Mouse (Mus musculus) CH12.LX (cell line): Measurements from ENCODE around the gene Mrgprg.
A peak's percentile ranks its signal among the peaks of the same experiment; 100 is the strongest.

ENCODE experiments used
- CHD2 ChIP-seq: IDR thresholded peaks from 2 replicates; pipeline ENCODE4 v1.6.1; 2011; ENCODE audit warnings: low read length, improper control_type of control experiment
- CTCF ChIP-seq, 2 experiments: IDR thresholded peaks in 1 of 2; conservative IDR thresholded peaks in 1 of 2; 2 replicates each; pipeline ENCODE4 v1.5.1; 2011 to 2012; ENCODE audit warnings: low read depth in 2 of 2, low read length in 2 of 2, improper control_type of control experiment in 1 of 2, inconsistent platforms in 1 of 2, mild to moderate bottlenecking in 1 of 2, moderate library complexity in 1 of 2
- POLR2A ChIP-seq: IDR thresholded peaks from 2 replicates; pipeline ENCODE4 v1.6.1; 2011; ENCODE audit warnings: low read depth, mild to moderate bottlenecking, improper control_type of control experiment, low read length
- TCF12 ChIP-seq: IDR thresholded peaks from 2 replicates; pipeline ENCODE4 v1.6.1; 2014; ENCODE audit warnings: low read depth, mild to moderate bottlenecking, inconsistent platforms, low read length, improper control_type of control experiment

DNA sequence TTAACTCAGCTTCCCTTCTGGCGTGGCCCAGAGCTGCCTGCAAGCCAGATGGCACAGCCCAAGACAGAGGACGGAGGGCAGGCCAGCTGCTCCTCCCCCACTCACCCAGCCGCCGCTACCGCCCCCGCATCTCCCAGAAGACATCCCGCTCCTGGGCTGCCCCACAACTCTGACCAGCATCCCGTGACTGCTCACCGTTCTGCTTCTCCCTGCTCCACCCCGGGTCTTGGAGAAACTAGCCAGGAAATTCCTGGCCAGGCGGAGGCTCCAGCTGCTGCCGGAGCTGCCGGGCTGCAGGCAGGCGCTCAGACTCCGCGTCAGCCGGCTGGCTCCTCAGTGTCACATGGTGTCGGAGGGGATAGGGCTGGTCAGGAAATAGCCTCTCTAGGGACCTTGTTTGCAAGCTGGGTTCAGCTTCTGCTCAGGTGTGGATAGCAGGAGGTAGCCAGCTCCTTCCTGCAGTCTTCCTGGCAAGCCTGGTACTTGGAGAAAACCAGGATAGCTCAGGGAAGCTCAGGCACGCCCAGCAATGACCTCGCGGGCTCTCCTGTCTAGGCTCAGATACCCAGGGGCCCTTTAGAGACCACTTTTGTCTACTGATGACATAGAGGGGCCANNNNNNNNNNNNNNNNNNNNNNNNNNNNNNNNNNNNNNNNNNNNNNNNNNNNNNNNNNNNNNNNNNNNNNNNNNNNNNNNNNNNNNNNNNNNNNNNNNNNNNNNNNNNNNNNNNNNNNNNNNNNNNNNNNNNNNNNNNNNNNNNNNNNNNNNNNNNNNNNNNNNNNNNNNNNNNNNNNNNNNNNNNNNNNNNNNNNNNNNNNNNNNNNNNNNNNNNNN lies 17.4 kb upstream of the Mrgprg start, which contains the start of gene Mrgpre:
- TF ChIP-seq CTCF (conservative IDR thresholded peaks at IDR 0.05 in 1 of 2, IDR thresholded peaks at IDR 0.05 in 1 of 2; ENCODE audit: low read depth in 2 of 2, low read length in 2 of 2) (no peak), CHD2 (no peak), TCF12 (0 out of 2 replicates have a peak, but pooled peaks have one; percentile 39), POLR2A (peak; percentile 44; the same call in 1 of the 2 replicates)
